Mouse (Mus musculus): ENCODE data around the gene Ergic1.

The Ergic1 gene

DNA sequence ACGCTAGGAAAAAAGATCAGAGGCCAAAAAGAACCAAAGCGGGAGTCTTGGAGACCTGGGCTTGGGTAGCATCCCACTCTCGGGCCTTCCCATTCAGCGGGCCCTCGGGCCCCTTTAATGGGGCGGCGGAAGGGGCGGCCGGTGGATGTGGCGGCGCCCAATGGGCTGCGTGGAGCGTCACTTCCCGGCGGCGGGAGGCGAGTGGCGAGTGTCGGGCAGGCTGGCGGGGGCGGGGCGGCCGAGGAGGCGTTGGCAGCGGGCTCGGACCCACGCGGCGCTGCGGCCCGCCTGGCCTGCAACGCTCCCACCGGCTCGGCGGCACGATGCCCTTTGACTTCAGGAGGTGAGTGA lies at the start of gene Ergic1:
Gene Ergic1, plus strand, starts transcription at position 200 of the 351 bp plus-strand sequence.
- peak; percentile 88 for DNase-seq

DNA sequence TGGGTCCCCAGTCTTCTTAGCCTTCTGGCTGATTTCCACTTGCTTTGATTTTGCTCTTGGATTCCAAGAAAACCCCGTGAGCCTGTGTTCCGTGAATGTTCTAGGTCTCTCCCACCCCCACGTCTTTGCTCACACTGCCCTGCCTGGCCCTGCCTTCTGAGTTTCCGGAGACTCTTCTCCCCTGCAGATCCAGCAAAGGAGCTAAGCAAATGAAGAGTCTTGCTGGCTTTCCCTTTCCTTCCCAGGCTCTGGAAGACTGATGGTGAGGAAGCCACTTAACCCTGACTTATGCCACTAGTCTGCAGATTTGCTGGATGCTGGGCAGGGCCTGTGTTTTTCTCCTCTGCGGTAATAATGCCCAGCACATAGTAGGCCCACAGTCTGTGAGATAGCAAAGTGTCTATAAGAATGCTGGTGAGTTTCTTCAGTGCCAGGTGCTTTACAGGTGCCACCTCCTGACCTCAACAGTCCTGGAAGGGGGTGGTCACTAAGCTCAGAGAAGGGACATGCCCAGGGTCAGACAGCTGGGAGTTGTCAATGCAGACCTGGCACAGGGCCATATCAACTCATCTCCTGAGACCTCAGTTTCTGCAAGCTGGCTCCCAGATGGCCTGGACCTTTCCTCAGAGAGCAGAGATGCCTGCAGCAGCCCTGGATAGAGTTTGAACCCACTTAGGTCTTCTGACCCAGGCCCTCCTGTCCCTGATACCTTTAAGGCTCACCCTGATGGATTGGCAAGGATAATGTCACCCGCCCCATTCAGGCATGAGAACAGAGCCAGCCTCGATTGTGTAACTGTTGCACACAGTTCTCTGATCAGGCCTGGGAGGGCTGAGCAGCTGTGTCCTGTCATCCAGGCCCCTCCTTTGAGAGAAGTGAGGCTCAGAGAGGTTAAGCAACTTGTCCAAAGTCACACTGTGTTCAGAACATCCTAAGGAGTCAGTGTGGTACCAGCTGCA lies 49.2 kb upstream of the Ergic1 start:
- DNase-seq, result no peak

DNA sequence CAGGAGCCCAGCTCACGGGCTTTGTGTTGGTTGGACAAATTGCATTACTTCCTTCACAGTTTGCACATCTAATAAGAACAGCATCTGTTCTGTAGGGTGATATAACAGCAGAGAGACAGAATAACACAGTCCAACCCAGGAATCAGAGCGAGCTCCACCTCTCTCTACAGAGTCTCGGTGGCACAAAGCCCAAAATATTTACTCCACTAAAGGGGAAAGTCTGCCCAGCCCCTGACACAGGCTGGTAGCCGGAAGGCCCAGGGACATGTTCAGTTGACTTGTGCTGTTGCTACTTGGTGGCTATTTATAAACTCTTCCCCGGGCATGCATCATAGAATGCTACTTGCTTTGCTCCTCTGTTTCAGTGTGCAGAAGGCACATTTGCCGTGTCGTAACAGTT lies 48.3 kb upstream of the Ergic1 start:
- DNase-seq, result no peak

GRCm38 (mm10) chr17:26513459-26514290 lies 47.6 kb upstream of the Ergic1 start:
- no peak for DNase-seq

DNA sequence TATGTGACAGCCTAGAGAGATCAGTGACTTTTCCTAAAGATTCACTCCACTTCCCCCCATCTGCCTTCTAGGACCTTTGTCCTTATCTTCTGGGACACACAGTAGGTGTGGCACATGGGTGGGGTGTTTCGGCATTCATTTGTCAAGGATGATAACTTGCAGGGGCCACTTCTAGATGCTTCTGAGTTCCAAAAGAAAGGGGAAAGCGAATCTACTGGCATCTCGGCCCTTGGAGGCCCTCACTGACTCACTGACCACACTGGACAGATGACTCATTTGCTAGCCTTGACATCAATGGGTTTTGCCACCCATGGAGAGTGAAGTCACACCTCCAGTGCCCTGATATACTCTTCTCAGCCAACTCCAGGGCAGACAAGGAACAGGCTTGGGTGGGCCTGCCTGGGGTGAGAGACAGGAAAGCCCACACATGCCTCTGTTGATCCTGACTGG lies 46.7 kb upstream of the Ergic1 start:
- DNase-seq, result no peak

DNA sequence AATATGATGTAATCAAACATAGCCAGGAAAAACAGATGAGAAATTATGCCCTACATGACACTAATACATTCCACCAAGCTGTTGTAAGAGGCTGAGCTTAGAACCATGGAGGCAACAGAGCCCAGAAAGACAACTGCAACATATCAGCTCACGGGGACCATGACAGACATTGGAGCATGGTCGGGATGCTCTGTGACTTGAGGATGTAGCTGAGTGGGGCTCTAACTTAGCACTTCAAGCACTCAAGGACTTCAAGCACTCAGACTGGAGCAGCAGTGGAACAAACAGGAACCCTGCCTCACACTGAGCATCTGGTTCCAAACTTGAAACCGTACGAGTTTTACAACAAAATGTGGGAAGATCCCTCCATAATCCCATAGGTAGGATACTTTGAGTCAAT lies 45.6 kb upstream of the Ergic1 start:
- DNase-seq, result no peak

DNA sequence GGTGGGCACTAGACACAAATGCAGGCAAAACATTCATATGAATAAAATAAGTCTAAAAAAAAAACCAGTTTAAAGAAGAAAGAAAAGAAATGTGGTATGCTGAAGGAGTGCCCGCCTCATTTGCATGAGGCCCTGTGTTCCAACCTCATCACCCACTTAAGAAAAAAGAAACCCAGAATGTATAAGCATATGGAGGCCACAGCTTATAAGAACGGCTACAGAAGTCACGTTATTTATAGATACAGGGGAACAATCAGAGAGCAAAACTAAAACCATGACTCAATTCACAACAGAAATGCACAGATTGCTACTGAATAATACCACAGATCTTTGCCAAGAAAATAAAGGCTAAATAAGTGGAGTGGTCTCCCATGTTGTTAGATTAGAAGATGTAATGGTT lies 43.0 kb upstream of the Ergic1 start:
- DNase-seq, result no peak

DNA sequence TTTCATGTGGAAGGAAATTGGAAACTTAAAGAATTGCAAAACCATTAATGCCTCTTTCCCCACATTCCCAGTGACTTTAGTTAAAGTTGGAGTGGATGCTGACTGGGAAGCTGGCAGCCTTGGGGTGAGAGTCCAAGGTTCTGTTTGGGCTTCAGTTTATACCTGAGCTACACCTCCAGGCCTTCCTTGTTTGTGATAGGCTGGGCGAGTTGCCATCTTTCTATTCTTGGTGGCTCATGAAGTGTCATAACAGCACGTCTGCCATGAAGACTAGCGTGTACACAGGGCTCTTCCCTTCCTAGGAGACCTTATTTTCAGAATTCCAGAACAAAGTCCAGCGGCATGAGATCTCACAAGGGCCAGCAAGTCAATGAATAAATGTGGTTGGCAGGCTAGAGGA lies 38.6 kb upstream of the Ergic1 start:
- DNase-seq, result peak; percentile 93

DNA sequence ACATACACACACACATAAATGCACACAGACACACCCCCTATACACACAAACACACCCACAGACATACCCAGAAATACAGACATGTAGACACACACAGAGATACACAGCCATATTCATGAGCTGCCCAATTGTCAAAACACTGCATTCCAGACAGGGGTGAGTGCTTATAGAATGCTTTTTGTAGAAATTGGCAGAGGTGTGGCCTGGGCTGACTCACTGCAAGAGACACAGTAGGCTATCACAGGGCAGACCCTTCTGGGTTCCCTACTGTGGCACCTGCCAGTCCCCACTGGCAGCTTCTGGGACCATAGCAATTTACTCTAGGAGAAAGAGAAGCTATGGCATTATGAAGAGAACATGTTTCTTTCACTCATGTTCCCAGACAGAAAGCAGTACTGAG lies 37.0 kb upstream of the Ergic1 start:
- no peak for DNase-seq

DNA sequence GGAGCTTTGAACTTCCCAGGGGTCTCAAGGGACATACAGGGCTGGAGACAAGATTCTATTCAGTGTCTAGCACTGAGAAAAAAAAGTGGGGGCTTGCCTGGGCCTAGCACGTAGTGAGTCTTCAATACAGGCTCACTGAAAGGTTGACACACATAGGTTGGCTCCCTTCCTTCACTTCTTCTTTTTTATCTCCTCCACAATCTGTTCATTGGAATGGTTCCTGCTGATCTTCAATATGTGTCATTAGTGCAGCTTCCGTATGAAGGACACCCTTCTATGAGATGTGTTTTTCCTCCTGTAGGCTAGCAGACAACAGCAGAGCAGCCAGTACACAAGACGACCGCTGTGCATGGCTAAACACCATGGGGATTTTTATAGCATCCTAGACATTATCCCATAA lies 36.5 kb upstream of the Ergic1 start:
- DNase-seq, result no peak

GRCm38 (mm10) chr17:26525316-26525715 lies 36.0 kb upstream of the Ergic1 start:
- DNase-seq, result peak; percentile 59

DNA sequence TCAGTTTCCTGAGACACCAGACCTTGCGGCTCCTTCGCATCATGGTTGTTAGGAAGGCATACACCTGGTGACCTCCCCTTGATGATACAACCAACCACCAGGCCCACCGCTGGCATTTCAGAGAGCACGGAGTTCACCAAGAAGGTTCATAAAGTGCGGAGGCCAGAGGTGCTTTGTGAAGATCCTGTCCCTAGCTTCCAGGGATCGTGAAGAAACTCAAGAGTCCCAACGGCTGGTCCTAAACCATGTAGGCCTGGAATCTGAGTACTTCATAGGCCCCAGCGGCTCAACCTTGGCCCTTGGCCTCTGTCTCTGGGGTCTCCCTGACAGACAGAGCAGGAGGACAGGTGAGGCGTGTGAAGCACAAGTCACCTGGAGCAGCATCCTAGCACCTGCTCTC lies 34.0 kb upstream of the Ergic1 start:
- no peak for DNase-seq

DNA sequence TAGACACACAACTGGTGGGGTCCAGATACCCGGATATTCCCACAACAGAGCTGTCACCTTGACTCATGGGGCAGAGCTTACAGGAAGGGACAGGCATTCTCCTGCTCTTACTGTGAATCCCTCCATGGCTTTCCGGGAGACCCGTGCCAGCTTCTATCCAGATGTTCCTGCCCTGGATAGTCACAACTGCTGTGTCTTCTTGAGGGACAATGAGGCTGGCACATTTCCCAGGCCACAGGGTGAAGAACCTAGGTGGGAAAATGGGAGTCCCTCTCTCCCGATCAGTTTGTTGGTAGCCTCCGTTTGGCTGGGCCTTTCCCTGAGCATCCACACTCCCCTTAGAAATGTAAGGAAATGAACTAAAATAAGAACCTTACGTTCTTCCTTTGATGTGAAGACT lies 32.5 kb upstream of the Ergic1 start:
- DNase-seq, result no peak

DNA sequence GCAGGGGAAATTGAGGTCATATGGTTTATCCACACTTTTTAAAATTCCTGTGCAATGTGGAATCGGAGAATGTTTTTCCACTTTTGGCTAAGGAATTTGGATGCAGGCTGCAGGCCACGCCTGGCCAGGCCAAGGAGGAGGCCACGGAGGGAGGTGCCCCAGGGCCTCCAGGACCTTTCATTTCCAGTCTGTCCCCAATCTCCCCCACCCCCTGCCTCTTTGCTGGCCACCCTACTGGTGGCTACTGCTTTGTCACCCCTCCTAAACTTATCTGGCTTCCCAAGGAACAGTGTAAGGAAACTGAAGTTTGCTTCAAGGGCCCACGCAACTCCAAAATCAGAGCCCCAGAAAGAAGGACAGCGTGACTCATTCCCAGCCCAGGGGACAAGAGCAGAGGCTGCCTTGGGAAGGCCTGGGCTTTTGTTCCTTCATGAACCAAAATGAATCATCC lies 31.5 kb upstream of the Ergic1 start:
- no peak for DNase-seq

DNA sequence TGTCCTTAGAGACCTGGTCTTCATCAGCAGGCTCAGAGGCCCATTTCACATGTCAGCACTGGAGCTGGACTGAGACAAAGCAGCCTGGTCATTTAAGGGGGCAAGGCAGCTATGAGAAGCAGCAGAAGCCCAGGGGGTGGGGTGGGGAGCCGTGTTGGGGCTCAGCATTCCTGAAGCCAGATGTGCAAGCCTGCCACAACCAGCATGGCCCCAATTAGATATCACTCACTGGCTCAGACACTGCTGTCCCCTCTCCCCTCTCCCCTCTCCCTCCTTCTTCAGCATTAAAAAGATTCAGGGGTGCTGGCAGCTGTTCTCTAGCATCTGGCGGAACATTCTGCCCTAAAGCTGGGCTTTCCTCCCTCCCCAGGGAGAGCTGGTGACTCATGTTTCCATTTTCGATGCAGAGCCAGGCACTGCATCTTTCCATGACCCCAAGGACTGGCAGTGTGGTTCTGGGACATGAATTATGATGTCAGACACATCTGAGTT lies 30.7 kb upstream of the Ergic1 start:
- DNase-seq, result no peak

DNA sequence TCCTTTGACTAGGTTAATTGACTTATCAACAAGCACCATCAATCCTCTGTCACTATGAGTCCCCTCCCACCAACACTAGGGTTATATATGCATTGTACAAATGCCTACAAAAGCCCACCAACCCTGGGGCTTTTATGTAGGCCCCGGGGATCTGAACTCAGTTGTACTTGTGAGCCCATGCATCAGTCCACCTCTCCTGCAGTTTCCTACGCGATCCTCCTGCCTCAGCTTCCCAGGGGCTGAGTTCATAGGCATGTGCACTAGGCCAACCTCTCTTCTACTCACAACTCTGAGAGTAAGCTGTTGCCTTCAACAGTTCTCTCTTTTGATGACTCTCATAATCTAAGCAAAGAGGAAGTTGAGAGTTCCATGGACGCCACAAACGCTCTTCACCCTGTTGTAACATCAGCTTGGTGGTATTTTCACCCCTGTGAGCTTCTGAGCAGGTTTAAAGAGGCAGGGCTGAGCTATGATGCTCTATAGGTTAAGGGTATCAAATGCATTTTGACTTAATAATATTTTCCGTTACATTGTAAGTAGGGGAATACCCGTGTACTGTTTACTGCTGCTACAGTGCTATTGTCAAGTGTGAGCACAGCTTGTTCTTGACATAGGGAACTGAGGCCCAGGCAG lies 29.8 kb upstream of the Ergic1 start:
- no peak for DNase-seq

DNA sequence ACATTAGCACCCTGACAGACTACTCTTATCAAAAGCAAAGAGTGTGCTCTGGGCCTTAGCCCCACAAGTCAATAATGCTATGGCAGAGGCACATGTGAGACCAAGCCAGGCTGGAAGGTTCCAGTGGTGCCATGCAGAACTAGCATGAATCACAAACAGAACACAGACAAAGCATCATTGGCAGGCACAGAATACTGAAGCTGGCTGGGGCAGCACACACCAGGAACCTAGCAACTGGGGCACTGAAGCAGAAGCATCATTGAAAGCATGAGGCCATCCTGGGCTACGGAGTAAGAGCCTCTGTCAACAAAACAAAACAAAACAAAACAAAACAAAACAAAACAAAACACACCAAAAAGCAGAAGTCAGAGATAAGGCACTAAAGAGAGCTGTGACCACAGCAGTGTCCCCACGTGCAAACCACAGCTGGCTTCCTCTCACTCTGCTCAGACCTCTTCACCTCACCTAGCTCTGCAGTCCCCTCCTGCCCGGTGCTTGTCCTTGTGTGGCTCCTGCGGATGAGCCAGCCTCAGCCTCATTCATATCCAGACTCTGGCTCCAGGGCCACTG lies 28.7 kb upstream of the Ergic1 start:
- DNase-seq, result no peak

- no peak for DNase-seq
Observed at GRCm38 (mm10) chr17:26533871-26534372, 27.4 kb upstream of the Ergic1 start.

DNA sequence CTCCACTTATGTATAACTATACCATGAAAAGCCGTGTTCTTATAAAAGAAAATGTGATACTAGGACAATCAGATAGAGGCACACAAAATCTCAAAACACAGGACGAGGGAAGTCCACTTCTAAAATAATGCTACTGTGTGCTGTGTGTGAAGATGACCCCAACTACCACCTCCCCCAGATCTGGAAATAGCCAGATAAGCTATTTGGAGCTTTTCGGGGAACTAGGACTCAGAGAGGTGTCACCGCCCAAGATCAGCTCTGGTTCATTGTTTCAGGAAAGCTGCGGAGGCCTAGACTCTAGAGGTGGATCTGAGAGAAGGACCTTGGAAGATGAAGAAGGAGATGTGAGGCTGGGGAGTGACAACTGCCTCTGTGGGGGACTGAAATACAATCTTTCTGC lies 26.6 kb upstream of the Ergic1 start:
- DNase-seq, result no peak

DNA sequence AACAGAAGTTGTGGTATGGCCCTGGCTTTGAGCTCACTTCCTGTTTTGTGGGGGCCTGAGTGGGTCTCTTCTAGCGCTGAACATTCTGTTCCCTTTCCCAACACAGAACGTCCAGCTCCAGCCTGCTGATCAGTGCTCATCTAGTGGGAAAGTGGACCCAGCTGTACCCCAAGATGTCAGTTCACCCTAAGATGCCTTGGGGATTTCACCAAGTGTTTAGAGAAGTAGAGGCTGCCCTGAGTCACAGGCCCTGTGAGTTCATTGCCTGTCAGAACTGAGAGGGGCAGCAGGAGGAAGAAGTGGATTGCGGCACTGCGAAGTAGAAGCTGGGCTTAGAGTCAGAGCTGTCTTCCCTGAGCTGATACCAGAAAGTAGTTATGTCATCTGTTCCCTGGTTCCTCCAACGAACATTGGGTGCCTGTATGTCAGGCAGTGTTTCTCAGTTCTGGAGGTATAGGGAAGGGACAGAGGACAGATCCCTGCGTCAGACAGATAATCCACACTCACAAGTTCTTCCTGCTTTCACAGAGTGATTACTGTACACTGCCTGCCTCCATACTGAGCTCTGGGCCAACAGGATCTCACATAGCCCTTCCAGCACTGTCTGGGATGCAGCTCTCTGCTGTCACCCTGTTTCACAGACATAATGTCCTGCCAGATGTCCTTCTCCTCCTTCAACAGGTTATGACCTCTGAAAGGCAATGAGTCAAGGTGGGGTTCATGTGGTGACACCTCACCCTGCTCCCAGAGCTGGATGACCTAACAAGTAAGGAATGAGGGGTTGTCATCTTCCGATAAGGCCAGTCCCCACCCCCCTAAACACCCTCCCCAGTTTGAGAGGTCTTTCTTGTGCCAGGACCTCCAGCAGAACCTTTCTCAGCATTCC lies 25.8 kb upstream of the Ergic1 start:
- no peak for DNase-seq

DNA sequence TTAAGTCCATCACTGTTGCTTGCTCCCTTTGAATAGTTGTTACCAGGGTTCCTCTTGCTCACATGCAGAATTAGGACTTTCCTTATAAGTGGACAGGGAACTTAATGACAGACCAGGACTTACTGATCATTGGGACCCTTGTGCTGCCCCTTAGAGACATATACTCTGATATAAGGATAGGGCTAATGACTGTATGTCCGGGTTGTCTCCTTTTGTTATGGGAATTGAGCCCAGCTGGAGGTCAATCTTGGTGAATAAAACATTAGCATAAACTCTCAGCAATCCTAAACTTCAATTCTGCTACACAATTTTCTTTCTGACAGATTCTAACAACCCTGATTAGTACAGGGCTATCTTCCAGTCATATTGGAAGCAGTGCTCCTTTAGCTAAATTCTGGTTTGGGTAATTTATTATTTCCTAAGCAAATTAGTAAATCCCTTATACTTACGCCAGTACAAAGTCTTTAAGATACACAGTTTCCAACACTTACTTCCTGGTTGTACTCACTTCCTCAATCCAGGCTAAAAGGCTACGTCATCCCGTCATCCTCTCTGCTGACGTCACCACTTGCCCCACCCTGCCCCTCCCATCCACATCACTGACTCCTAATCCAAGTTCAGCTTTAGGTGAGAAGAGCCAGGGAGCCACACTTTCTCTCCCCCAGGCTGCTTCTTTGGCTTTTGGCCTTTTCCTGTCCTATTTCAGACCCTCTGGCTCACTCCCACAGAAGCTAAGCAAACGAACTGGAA lies 23.4 kb upstream of the Ergic1 start:
- no peak for DNase-seq

Data from kidney, adult 11 months (tissue).